9 mouse cellular contexts compared by ENCODE assay signal in the genomic region with DNA sequence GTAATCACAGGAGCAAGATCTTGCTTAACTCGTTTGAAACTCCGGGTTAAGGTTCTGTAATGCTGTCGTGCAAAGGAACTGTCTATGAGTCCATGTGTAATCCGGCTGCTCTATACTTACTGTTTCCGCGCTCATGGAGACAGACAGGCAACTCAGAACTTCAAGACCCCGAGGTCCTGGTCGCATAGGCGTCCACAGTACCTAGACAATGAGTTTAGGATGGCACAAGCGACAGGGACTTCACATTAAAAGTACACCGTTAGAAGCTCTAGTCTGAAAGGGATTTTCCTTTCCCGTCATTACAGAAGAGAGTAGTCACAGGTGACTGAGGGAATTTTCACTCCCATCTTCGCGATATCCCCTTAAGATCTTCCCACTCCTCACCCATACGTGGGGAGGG. TPM values are rescaled to one million over a fixed set of nuclear protein-coding genes. Genes with fewer than 3 reads are reported as not detected.
DNase-seq lines count a peak whose midpoint lies in the region; ATAC-seq and TF ChIP-seq lines count a peak whose summit lies in the region.
"Had no signal": no experiment of that assay in that cellular context is flagged by ENCODE, and none has a peak within 500 bp of the region (broad histone marks: within the 10 kb centered on the region; RNA-seq: fewer than 3 reads in every experiment).

No protein-coding gene starts in this region.

- no peak overlapping the region for H3K9ac ChIP-seq in embryonic facial prominence, embryonic 15.5 days
- no peak overlapping the region for H3K9ac ChIP-seq in intestine, embryonic 14.5 days (ENCODE audit: low read length)
- H3K9ac ChIP-seq in midbrain, postnatal 0 days (replicated peaks; ENCODE audit: low read length, poor library complexity, severe bottlenecking) = no peak overlapping the region

- H3K4me3 ChIP-seq in layer of hippocampus, adult 2 months = peak overlapping the region; percentile 93
- peak overlapping the region; percentile 67; the same call in 1 of the 2 replicates for H3K4me3 ChIP-seq in embryonic facial prominence, embryonic 15.5 days (replicated peaks)
- H3K4me3 ChIP-seq in intestine, embryonic 14.5 days (ENCODE audit: low read depth, low read length) = peak overlapping the region; percentile 68
- no peak overlapping the region for H3K4me3 ChIP-seq in midbrain, postnatal 0 days (ENCODE audit: low read depth, low read length)

- WGBS in embryonic facial prominence, embryonic 15.5 days = 12% methylated on average over 15 of the region's 15 CpGs
- WGBS in intestine, embryonic 14.5 days = 13% methylated on average over 15 of the region's 15 CpGs
- 14% methylated on average over 15 of the region's 15 CpGs for WGBS in midbrain, postnatal 0 days

- no peak for TF ChIP-seq CTCF in layer of hippocampus, adult 2 months (conservative IDR thresholded peaks at IDR 0.05)
- TF ChIP-seq CTCF in midbrain, postnatal 0 days (IDR thresholded peaks at IDR 0.05) = no peak

- no peak for DNase-seq in layer of hippocampus, adult 2 months (ENCODE audit: low spot score in 2 of 2)
- no peak for DNase-seq in layer of hippocampus, postnatal 25 days (ENCODE audit: extremely low spot score in 1 of 2, low spot score in 1 of 2)
- no peak for DNase-seq in intestine, embryonic 14.5 days (ENCODE audit: low spot score)
- DNase-seq in midbrain, postnatal 0 days (ENCODE audit: low spot score) = no peak
- DNase-seq in cerebellum, adult 9-11 months = no peak
- DNase-seq in right cerebral cortex, adult 2 months (ENCODE audit: low spot score in 2 of 2) = no peak

- no peak for ATAC-seq in embryonic facial prominence, embryonic 15.5 days (ENCODE audit: insufficient number of reproducible peaks, low FRiP score, low TSS enrichment, low read depth)
- ATAC-seq in intestine, embryonic 14.5 days (replicated peaks; ENCODE audit: low FRiP score, low TSS enrichment, low read depth) = peak; percentile 0; the same call in 1 of the 2 replicates
- ATAC-seq in midbrain, postnatal 0 days (ENCODE audit: low FRiP score) = no peak
- no peak for ATAC-seq in erythroid progenitor cell, adult 5-6 weeks (replicated peaks; ENCODE audit: low FRiP score, poor library complexity, severe bottlenecking)

- no peaks in the 10 kb centered on the region for H3K9me3 ChIP-seq in embryonic facial prominence, embryonic 15.5 days (replicated peaks)
- no peaks in the 10 kb centered on the region for H3K9me3 ChIP-seq in intestine, embryonic 14.5 days (ENCODE audit: control insufficient read depth, low read length)
- H3K9me3 ChIP-seq in midbrain, postnatal 0 days (ENCODE audit: low read length) = no peaks in the 10 kb centered on the region

- H3K36me3 ChIP-seq in embryonic facial prominence, embryonic 15.5 days = no peaks in the 10 kb centered on the region
- no peaks in the 10 kb centered on the region for H3K36me3 ChIP-seq in intestine, embryonic 14.5 days (ENCODE audit: control insufficient read depth, insufficient read depth, low read length)
- no peaks in the 10 kb centered on the region for H3K36me3 ChIP-seq in midbrain, postnatal 0 days (ENCODE audit: insufficient read depth, low read length)

- H3K4me2 ChIP-seq in embryonic facial prominence, embryonic 15.5 days (replicated peaks) = peak overlapping the region; percentile 92
- peak overlapping the region; percentile 95 for H3K4me2 ChIP-seq in intestine, embryonic 14.5 days (ENCODE audit: low read length)
- peak overlapping the region; percentile 99; the same call in 1 of the 2 replicates for H3K4me2 ChIP-seq in midbrain, postnatal 0 days (ENCODE audit: low read depth, low read length, poor library complexity, severe bottlenecking)

- peaks cover 8% of the 10 kb centered on the region for H3K27me3 ChIP-seq in embryonic facial prominence, embryonic 15.5 days
- peaks cover 15% of the 10 kb centered on the region for H3K27me3 ChIP-seq in intestine, embryonic 14.5 days (replicated peaks; ENCODE audit: control insufficient read depth, insufficient read depth, low read length)
- peaks cover 25% of the 10 kb centered on the region for H3K27me3 ChIP-seq in midbrain, postnatal 0 days (ENCODE audit: insufficient read depth, low read length)

- peak overlapping the region; percentile 51; the same call in 1 of the 2 replicates for H3K27ac ChIP-seq in layer of hippocampus, adult 2 months
- peak overlapping the region; percentile 65; the same call in 1 of the 2 replicates for H3K27ac ChIP-seq in embryonic facial prominence, embryonic 15.5 days (replicated peaks)
- no peak overlapping the region for H3K27ac ChIP-seq in intestine, embryonic 14.5 days (ENCODE audit: low read depth)
- H3K27ac ChIP-seq in midbrain, postnatal 0 days (ENCODE audit: low read depth, low read length) = no peak overlapping the region

- H3K4me1 ChIP-seq in embryonic facial prominence, embryonic 15.5 days = peaks cover 34% of the 10 kb centered on the region
- peaks cover 13% of the 10 kb centered on the region for H3K4me1 ChIP-seq in intestine, embryonic 14.5 days (replicated peaks; ENCODE audit: control insufficient read depth, insufficient read depth, low read length)
- no peaks in the 10 kb centered on the region for H3K4me1 ChIP-seq in midbrain, postnatal 0 days (ENCODE audit: insufficient read depth, low read length)

RNA-seq across cellular contexts. Expression of a gene that starts 0.8 kb away (rescaled TPM):
- total RNA-seq in layer of hippocampus, adult 2 months (2021) = 10 to 100 TPM; 30.3 to 33.3 TPM
- 10 to 100 TPM; 23.8 to 25.5 TPM for total RNA-seq in layer of hippocampus, postnatal 25 days (2021)
- polyA plus RNA-seq in embryonic facial prominence, embryonic 15.5 days (2015; fragmentation: Nextera tagmentation; extraction: Ambion mirVana) = 17.5 and 18.2 TPM in 2 replicates
- polyA plus RNA-seq in intestine, embryonic 14.5 days (2014; fragmentation: Nextera tagmentation; extraction: Ambion mirVana) = 17.0 and 19.9 TPM in 2 replicates
- 6.2 and 13.6 TPM in 2 replicates for total RNA-seq in midbrain, postnatal 0 days (2014; rRNA removed)
- polyA plus RNA-seq in midbrain, postnatal 0 days (2015; fragmentation: Nextera tagmentation; extraction: Ambion mirVana) = 4.4 and 4.7 TPM in 2 replicates
- total RNA-seq in erythroid progenitor cell, adult 5-6 weeks (2015; ENCODE audit: low replicate concordance) = 0.72 TPM in 1 of 2 replicates, not detected in the other
- total RNA-seq in erythroid progenitor cell, adult 5-6 weeks (2017; ENCODE audit: low replicate concordance) = not detected in 2 replicates
- total RNA-seq: common myeloid progenitor, adult 5-6 weeks had no signal

RNA-seq across cellular contexts. Expression of a gene that starts 53.2 kb away (rescaled TPM):
- total RNA-seq in layer of hippocampus, adult 2 months (2021) = 10 to 100 TPM in 1 of 2 experiments, 1 to 10 TPM in 1; 9.5 to 11.1 TPM
- 1 to 10 TPM; 8.8 to 9.1 TPM for total RNA-seq in layer of hippocampus, postnatal 25 days (2021)
- polyA plus RNA-seq in embryonic facial prominence, embryonic 15.5 days (2015; fragmentation: Nextera tagmentation; extraction: Ambion mirVana) = 12.1 and 12.2 TPM in 2 replicates
- polyA plus RNA-seq in intestine, embryonic 14.5 days (2014; fragmentation: Nextera tagmentation; extraction: Ambion mirVana) = 11.9 and 14.0 TPM in 2 replicates
- total RNA-seq in midbrain, postnatal 0 days (2014; rRNA removed) = 12.6 and 13.6 TPM in 2 replicates
- 3.2 and 3.7 TPM in 2 replicates for polyA plus RNA-seq in midbrain, postnatal 0 days (2015; fragmentation: Nextera tagmentation; extraction: Ambion mirVana)
- total RNA-seq in erythroid progenitor cell, adult 5-6 weeks (2015; ENCODE audit: low replicate concordance) = 2.5 TPM in 2 replicates
- 3.2 and 11.8 TPM in 2 replicates for total RNA-seq in erythroid progenitor cell, adult 5-6 weeks (2017; ENCODE audit: low replicate concordance)

Comparison
In these comparisons a context has a peak if more than half of its experiments do, and no peak if none do; other contexts are left out.
1. H3K27ac ChIP-seq: peak in layer of hippocampus, adult 2 months (single experiment) and embryonic facial prominence, embryonic 15.5 days (single experiment); none in intestine, embryonic 14.5 days (single experiment) and midbrain, postnatal 0 days (single experiment).
2. Peak in every context shown above with its lines, with median percentiles within 50 percentile points of each other: H3K4me2 ChIP-seq.